Mouse (Mus musculus): ENCODE results near the gene Padi2.

DNA sequence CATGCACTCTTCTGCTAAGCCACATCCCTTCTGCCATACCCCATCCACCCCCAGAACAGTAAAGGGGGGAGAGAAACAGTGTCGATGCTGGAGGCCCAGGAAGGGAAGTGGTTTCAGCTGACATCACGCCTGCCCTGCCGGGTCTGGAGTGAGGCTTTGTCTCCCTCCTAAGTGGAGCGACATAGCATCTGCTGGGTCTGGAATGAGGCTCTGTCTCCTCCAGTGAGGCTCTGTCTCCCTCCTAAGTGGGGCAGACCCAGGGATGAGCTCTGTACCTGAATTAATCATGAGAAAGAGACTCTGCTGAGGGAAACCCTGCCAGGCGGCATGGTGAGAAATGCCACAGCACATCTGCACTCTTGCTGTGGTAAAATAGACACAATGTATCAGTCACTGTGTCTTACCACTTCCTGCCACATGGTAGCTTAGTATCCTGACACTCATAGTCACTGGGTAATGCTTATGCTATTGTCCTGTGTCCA, 38.9 kb downstream of the Padi2 start:
- TF ChIP-seq TAL1 (IDR thresholded peaks at IDR 0.05; ENCODE audit: low read length) (no peak), GATA1 (IDR thresholded peaks at IDR 0.05; ENCODE audit: low read length) (no peak)
